Comparison of ENCODE assay signal across 7 mouse cellular contexts in the genomic region with DNA sequence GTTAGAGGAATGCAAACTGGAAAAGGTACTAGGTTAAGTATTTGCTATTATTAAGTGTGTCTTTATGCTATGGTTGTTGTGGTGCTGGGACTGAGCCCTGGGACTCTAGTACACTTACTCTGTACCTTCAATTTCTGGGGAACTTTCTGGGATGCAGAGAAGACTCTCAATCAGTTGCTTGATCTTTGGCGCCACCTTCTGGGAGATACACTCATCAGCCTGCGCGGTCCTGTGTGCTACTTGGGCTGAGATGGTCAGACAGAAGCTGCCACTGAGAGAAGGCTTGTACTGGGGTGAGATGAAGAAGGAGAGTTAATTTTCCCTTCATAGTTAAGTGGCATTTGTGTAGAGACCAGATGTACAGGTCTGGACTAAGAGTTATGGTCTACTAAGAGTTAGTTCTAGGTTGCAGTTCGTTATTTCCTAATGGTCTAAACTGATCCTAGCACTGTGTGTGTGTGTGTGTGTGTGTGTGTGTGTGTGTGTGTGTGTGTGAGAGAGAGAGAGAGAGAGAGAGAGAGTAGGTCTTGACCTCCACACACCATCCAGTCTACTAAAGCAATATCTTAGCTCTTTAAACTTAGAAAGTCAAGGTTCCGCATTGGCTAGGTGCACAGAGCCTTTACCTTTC. TPM values are rescaled to one million over a fixed set of nuclear protein-coding genes. Genes with fewer than 3 reads are reported as not detected.
A peak's percentile ranks its signal among the peaks of the same experiment; 100 is the strongest.
DNase-seq lines count a peak whose midpoint lies in the region; ATAC-seq and TF ChIP-seq lines count a peak whose summit lies in the region.

No protein-coding gene starts in this region.

- H3K27me3 ChIP-seq in intestine, embryonic 16.5 days (replicated peaks; ENCODE audit: control insufficient read depth, insufficient read depth, low read length) = no peaks in the 10 kb centered on the region; the same call in 1 of the 2 replicates
- no peaks in the 10 kb centered on the region; the same call in 1 of the 2 replicates for H3K27me3 ChIP-seq in midbrain, embryonic 12.5 days

- WGBS in intestine, embryonic 16.5 days = 36% methylated on average over 5 of the region's 5 CpGs
- WGBS in midbrain, embryonic 12.5 days = 36% methylated on average over 5 of the region's 5 CpGs

- no peak overlapping the region for H3K27ac ChIP-seq in gastrocnemius, adult 2 months
- no peak overlapping the region for H3K27ac ChIP-seq in intestine, embryonic 16.5 days (ENCODE audit: low read length)
- no peak overlapping the region for H3K27ac ChIP-seq in midbrain, embryonic 12.5 days (replicated peaks)

- H3K36me3 ChIP-seq in intestine, embryonic 16.5 days (ENCODE audit: control insufficient read depth, insufficient read depth, low read length) = no peaks in the 10 kb centered on the region
- H3K36me3 ChIP-seq in midbrain, embryonic 12.5 days = no peaks in the 10 kb centered on the region

- peak; percentile 90 for DNase-seq in adipocyte (ENCODE audit: low spot score)
- DNase-seq in cerebellum, postnatal 25 days = peak; percentile 62 to 83
- peak; percentile 70 for DNase-seq in gastrocnemius, adult 2 months
- peak; percentile 75 to 84 for DNase-seq in left cerebral cortex, postnatal 10 days (ENCODE audit: extremely low spot score in 1 of 2, low spot score in 2 of 2)
- DNase-seq in skeletal muscle tissue, adult 2 months (ENCODE audit: low read depth, low spot score) = peak; percentile 28

- no peak overlapping the region for H3K4me2 ChIP-seq in intestine, embryonic 16.5 days (ENCODE audit: low read depth, low read length)
- H3K4me2 ChIP-seq in midbrain, embryonic 12.5 days (replicated peaks) = no peak overlapping the region

- H3K4me3 ChIP-seq in gastrocnemius, adult 2 months = no peak overlapping the region
- no peak overlapping the region for H3K4me3 ChIP-seq in intestine, embryonic 16.5 days (ENCODE audit: low read length)
- no peak overlapping the region for H3K4me3 ChIP-seq in midbrain, embryonic 12.5 days

- no peaks in the 10 kb centered on the region for H3K9me3 ChIP-seq in intestine, embryonic 16.5 days (ENCODE audit: control insufficient read depth, low read length)
- H3K9me3 ChIP-seq in midbrain, embryonic 12.5 days = no peaks in the 10 kb centered on the region

- peak; percentile 85 for TF ChIP-seq CTCF in gastrocnemius, adult 2 months (IDR thresholded peaks at IDR 0.05)

- no peak overlapping the region for H3K9ac ChIP-seq in intestine, embryonic 16.5 days (ENCODE audit: low read depth, low read length)
- no peak overlapping the region for H3K9ac ChIP-seq in midbrain, embryonic 12.5 days (replicated peaks)

- peak; percentile 78 for ATAC-seq in intestine, embryonic 16.5 days
- peak; percentile 84 for ATAC-seq in midbrain, embryonic 12.5 days (ENCODE audit: low FRiP score, low read depth)

- intact Hi-C loops in gastrocnemius, adult 2 months (cut with DNase I) = loop anchor here (5.0 kb wide), 1 partner anchor 241 kb away; no protein-coding TSS in a partner anchor
- intact Hi-C loops in left cerebral cortex, postnatal 10 days (cut with DNase I) = loop anchor here (2.0 to 5.0 kb wide), 3 partner anchors 66 to 162 kb away; partner anchors contain the start of genes Chtop and Snapin

- no peaks in the 10 kb centered on the region for H3K4me1 ChIP-seq in intestine, embryonic 16.5 days (ENCODE audit: control insufficient read depth, insufficient read depth, low read length)
- H3K4me1 ChIP-seq in midbrain, embryonic 12.5 days = no peaks in the 10 kb centered on the region

RNA-seq across cellular contexts. Expression of gene S100a7a, which starts 0.8 kb away (rescaled TPM):
- total RNA-seq in gastrocnemius, adult 2 months (2021) = under 1 TPM in 1 of 2 experiments, not detected in 1; 0.17 TPM
- polyA plus RNA-seq in intestine, embryonic 16.5 days (2015; fragmentation: Nextera tagmentation; extraction: Ambion mirVana) = 0.17 and 0.42 TPM in 2 replicates
- total RNA-seq in left cerebral cortex, postnatal 10 days (2021) = 1 to 10 TPM in 1 of 2 experiments, under 1 TPM in 1; 0.71 to 2.1 TPM
- 0.14 TPM in 1 of 2 replicates, not detected in the other for polyA plus RNA-seq in midbrain, embryonic 12.5 days (2016; fragmentation: Nextera tagmentation; extraction: Ambion mirVana)

RNA-seq across cellular contexts. Expression of gene S100a8, which starts 15.8 kb away (rescaled TPM):
- not detected for total RNA-seq in gastrocnemius, adult 2 months (2021)
- polyA plus RNA-seq in intestine, embryonic 16.5 days (2015; fragmentation: Nextera tagmentation; extraction: Ambion mirVana) = 14.9 and 30.6 TPM in 2 replicates
- total RNA-seq in left cerebral cortex, postnatal 10 days (2021) = under 1 TPM in 1 of 2 experiments, not detected in 1; 0.79 TPM
- polyA plus RNA-seq in midbrain, embryonic 12.5 days (2016; fragmentation: Nextera tagmentation; extraction: Ambion mirVana) = 5.7 and 12.9 TPM in 2 replicates

RNA-seq across cellular contexts. Expression of gene S100a6, which starts 40.3 kb away (rescaled TPM):
- 100 to 1,000 TPM in 1 of 2 experiments, 10 to 100 TPM in 1; 52.2 to 123 TPM for total RNA-seq in gastrocnemius, adult 2 months (2021)
- 376 and 422 TPM in 2 replicates for polyA plus RNA-seq in intestine, embryonic 16.5 days (2015; fragmentation: Nextera tagmentation; extraction: Ambion mirVana)
- total RNA-seq in left cerebral cortex, postnatal 10 days (2021) = 10 to 100 TPM; 24.2 to 31.1 TPM
- 23.8 and 28.5 TPM in 2 replicates for polyA plus RNA-seq in midbrain, embryonic 12.5 days (2016; fragmentation: Nextera tagmentation; extraction: Ambion mirVana)

RNA-seq across cellular contexts. Expression of gene S100a9, which starts 42.5 kb away (rescaled TPM):
- total RNA-seq in gastrocnemius, adult 2 months (2021) = under 1 TPM in 1 of 2 experiments, not detected in 1; 0.89 TPM
- 10.1 and 27.1 TPM in 2 replicates for polyA plus RNA-seq in intestine, embryonic 16.5 days (2015; fragmentation: Nextera tagmentation; extraction: Ambion mirVana)
- total RNA-seq in left cerebral cortex, postnatal 10 days (2021) = not detected
- polyA plus RNA-seq in midbrain, embryonic 12.5 days (2016; fragmentation: Nextera tagmentation; extraction: Ambion mirVana) = 4.1 and 7.5 TPM in 2 replicates

RNA-seq across cellular contexts. Expression of gene S100a5, which starts 44.7 kb away (rescaled TPM):
- 1 to 10 TPM in 1 of 2 experiments, not detected in 1; 2.7 TPM for total RNA-seq in gastrocnemius, adult 2 months (2021)
- polyA plus RNA-seq in intestine, embryonic 16.5 days (2015; fragmentation: Nextera tagmentation; extraction: Ambion mirVana) = 13.2 and 16.0 TPM in 2 replicates
- not detected for total RNA-seq in left cerebral cortex, postnatal 10 days (2021)
- polyA plus RNA-seq in midbrain, embryonic 12.5 days (2016; fragmentation: Nextera tagmentation; extraction: Ambion mirVana) = not detected in 2 replicates

Comparison
In these comparisons a context has a peak if more than half of its experiments do, and no peak if none do; other contexts are left out.
1. DNase-seq: peak in every context shown above with its lines; median percentile 90 in adipocyte; 80 in left cerebral cortex, postnatal 10 days; 72 in cerebellum, postnatal 25 days; 70 in gastrocnemius, adult 2 months; 28 in skeletal muscle tissue, adult 2 months.